Mouse (Mus musculus) forebrain, embryonic 10.5 days (tissue): ENCODE data around the gene Arid4b. TPM values are rescaled to one million over a fixed set of nuclear protein-coding genes. Genes with fewer than 3 reads are reported as not detected.
A peak's percentile ranks its signal among the peaks of the same experiment; 100 is the strongest.

ENCODE experiments used
- DNase-seq: peaks from one replicate; pipeline ENCODE4 v3.0.0-alpha.2; 2017; ENCODE audit warnings: low spot score; ENCODE audit errors: extremely low spot score
- H3K27ac ChIP-seq: fragments of 300-500 bp; sonication (generic); 2 replicates; pipeline ENCODE4 v1.5.1; 2016; ENCODE audit warnings: mild to moderate bottlenecking
- H3K27me3 ChIP-seq: fragments of 300-500 bp; sonication (generic); 2 replicates; pipeline ENCODE4 v1.6.1; 2016; ENCODE audit warnings: mild to moderate bottlenecking; ENCODE audit not compliant: poor library complexity, severe bottlenecking
- H3K36me3 ChIP-seq: fragments of 300-500 bp; sonication (generic); replicated peaks from 2 replicates; pipeline ENCODE4 v1.6.1; 2016; ENCODE audit warnings: mild to moderate bottlenecking, moderate library complexity
- H3K4me1 ChIP-seq: fragments of 300-500 bp; sonication (generic); 2 replicates; pipeline ENCODE4 v1.6.1; 2016
- H3K4me3 ChIP-seq: fragments of 300-500 bp; sonication (generic); 2 replicates; pipeline ENCODE4 v1.5.1; 2016; ENCODE audit warnings: mild to moderate bottlenecking, moderate library complexity
- H3K9me3 ChIP-seq: fragments of 300-500 bp; sonication (generic); 2 replicates; pipeline ENCODE4 v1.6.1; 2016; ENCODE audit warnings: mild to moderate bottlenecking, moderate library complexity
- WGBS: fragments of 180-500 bp; shearing (Covaris S2); methylation state at CpG from one replicate; pipeline ENCODE4 v1.1.7; 2016; 5-methylcytosine and 5-hydroxymethylcytosine counted together
- polyA plus RNA-seq: library from polyadenylated mRNA; unstranded; fragments of >200 nt; fragmentation: Nextera tagmentation; extraction: Ambion mirVana; gene quantifications from 2 replicates; pipeline ENCODE4 v1.2.1, GENCODE M21; 2016

Gene Arid4b
- polyA plus RNA-seq, 1 experiment from 2014 or later = 67.2 TPM

DNA sequence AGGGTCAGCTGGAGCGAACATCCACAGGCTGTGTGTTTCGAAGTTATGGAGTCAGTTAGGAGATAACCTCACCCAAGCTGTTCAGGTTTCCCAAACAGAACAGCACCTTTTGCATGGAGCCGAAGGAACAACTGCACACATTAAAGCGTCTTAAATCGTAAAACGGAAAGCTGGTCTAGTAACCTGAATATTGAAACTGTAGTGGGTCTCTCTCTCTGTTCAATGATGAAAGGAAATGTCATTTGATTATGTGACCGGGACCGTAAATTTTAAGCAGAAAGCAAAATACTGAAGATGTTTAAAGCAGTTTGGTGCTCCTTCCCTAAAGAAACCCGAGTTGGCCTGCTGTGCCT, 2.0 kb downstream of the Arid4b start:
- H3K27me3 ChIP-seq = no peaks in the 10 kb centered on the region
- H3K27ac ChIP-seq = peak overlapping the region; percentile 97
- 42% methylated on average over 9 of the region's 9 CpGs for WGBS
- H3K9me3 ChIP-seq = no peaks in the 10 kb centered on the region
- peak overlapping the region; percentile 99 for H3K4me3 ChIP-seq
- H3K4me1 ChIP-seq = peaks cover 28% of the 10 kb centered on the region
- H3K36me3 ChIP-seq = peaks cover 49% of the 10 kb centered on the region
- no peak for DNase-seq

DNA sequence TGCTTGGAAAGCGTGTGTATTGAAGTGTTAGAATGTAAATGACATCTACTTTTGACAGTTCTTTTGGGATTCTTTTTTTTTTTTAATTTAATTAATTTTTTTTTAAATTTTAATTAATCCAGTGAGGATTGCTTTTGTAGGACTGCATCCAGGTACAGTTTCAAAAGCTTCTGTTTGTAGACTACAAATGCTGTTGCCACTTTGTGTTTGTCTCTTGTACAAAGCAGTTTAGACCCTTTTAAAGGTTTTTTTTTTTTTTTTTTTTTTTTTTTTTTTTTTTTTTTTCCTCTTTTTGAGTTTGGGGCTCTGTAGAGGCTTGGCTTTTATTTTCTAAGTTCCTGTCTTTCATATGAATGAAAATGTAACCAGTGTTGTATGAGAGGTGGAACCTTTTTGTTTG, 2.7 kb downstream of the Arid4b start:
- H3K27ac ChIP-seq = no peak overlapping the region
- peaks cover 42% of the 10 kb centered on the region for H3K36me3 ChIP-seq
- no peaks in the 10 kb centered on the region for H3K27me3 ChIP-seq
- H3K4me3 ChIP-seq = peak overlapping the region; percentile 99; the same call in 1 of the 2 replicates
- no peak for DNase-seq
- peaks cover 28% of the 10 kb centered on the region for H3K4me1 ChIP-seq
- WGBS = 88% methylated on average over 1 of the region's 1 CpGs
- no peaks in the 10 kb centered on the region for H3K9me3 ChIP-seq

DNA sequence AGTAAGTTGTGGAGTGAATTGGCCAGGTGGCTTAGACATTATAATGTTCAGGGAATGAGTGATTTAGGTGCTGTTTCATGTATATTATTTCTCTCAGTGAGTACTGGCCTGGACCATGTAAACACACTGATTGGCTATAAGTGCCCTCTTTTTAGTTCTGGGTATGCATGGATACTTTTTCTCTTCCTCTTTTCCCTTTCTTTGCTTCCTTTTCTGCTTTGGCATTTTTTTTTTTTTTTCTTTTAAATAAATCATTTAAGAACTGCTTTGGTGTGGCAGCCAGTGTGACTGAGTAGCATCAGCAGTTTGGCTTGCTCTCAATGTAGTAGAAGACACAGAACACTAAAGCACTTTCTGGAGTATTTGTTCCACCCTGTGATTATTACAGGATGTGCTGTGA, 5.0 kb downstream of the Arid4b start:
- H3K27ac ChIP-seq = no peak overlapping the region
- no peaks in the 10 kb centered on the region for H3K9me3 ChIP-seq
- peaks cover 60% of the 10 kb centered on the region for H3K36me3 ChIP-seq

GRCm38 (mm10) chr13:14069291-14069690, 6.3 kb downstream of the Arid4b start:
- H3K36me3 ChIP-seq = peaks cover 64% of the 10 kb centered on the region
- WGBS = 86% methylated on average over 1 of the region's 1 CpGs
- no peak for DNase-seq
- no peak overlapping the region for H3K4me3 ChIP-seq
- H3K27ac ChIP-seq = no peak overlapping the region
- peaks cover 18% of the 10 kb centered on the region for H3K4me1 ChIP-seq
- no peaks in the 10 kb centered on the region for H3K27me3 ChIP-seq
- no peaks in the 10 kb centered on the region for H3K9me3 ChIP-seq

More for the DNA sequence above, 5.0 kb downstream of the Arid4b start:
- Histone ChIP-seq H3K27me3 (no peaks in the 10 kb centered on the region), H3K4me3 (no peak overlapping the region), H3K4me1 (peaks cover 18% of the 10 kb centered on the region)
- no peak for DNase-seq

GRCm38 (mm10) chr13:14074371-14074770, 11.3 kb downstream of the Arid4b start:
- H3K36me3 ChIP-seq = peaks cover 53% of the 10 kb centered on the region
- H3K27ac ChIP-seq = no peak overlapping the region
- no peaks in the 10 kb centered on the region for H3K27me3 ChIP-seq
- no peak for DNase-seq
- H3K4me3 ChIP-seq = no peak overlapping the region
- H3K9me3 ChIP-seq = peaks cover 13% of the 10 kb centered on the region; the same call in 1 of the 2 replicates
- no peaks in the 10 kb centered on the region for H3K4me1 ChIP-seq
- WGBS = 100% methylated on average over 1 of the region's 1 CpGs

- Histone ChIP-seq H3K27ac (no peak overlapping the region), H3K27me3 (no peaks in the 10 kb centered on the region), H3K36me3 (peaks cover 55% of the 10 kb centered on the region), H3K9me3 (peaks cover 22% of the 10 kb centered on the region; the same call in 1 of the 2 replicates), H3K4me3 (no peak overlapping the region), H3K4me1 (no peaks in the 10 kb centered on the region)
- 88% methylated on average over 1 of the region's 1 CpGs for WGBS
- no peak for DNase-seq
Observed at GRCm38 (mm10) chr13:14075326-14075725, 12.3 kb downstream of the Arid4b start.

DNA sequence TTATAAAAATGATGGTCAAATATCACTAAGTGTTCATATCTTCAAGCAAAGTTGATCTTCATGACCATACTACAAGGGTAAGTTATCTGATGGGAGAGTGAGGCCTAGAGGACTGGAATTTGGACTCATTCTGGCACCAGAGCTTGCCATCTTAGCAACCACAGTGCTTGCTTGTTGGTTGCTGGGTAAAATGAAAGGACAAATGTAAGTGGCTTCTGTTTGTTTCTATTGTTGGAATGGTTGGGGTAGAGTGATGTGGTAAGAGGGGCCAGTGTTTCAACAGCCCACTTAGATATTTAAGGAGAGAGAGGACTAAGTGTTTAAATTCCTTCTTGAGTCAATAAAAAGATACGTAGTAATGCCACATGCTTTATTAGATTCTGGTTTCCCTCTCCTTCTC, 25.6 kb downstream of the Arid4b start:
- 100% methylated on average over 1 of the region's 1 CpGs for WGBS
- no peak overlapping the region for H3K4me3 ChIP-seq
- DNase-seq = no peak
- H3K27me3 ChIP-seq = no peaks in the 10 kb centered on the region
- H3K4me1 ChIP-seq = no peaks in the 10 kb centered on the region
- H3K36me3 ChIP-seq = peaks cover 36% of the 10 kb centered on the region
- no peak overlapping the region for H3K27ac ChIP-seq
- H3K9me3 ChIP-seq = peaks cover 15% of the 10 kb centered on the region; the same call in 1 of the 2 replicates

- 82% methylated on average over 1 of the region's 1 CpGs for WGBS
- Histone ChIP-seq H3K4me1 (no peaks in the 10 kb centered on the region), H3K9me3 (no peaks in the 10 kb centered on the region), H3K4me3 (no peak overlapping the region), H3K36me3 (no peaks in the 10 kb centered on the region), H3K27me3 (no peaks in the 10 kb centered on the region), H3K27ac (no peak overlapping the region)
- DNase-seq = no peak
Observed at GRCm38 (mm10) chr13:14103026-14103425, 40.0 kb downstream of the Arid4b start.

GRCm38 (mm10) chr13:14110154-14110873, 47.3 kb downstream of the Arid4b start:
- Histone ChIP-seq H3K36me3 (no peaks in the 10 kb centered on the region), H3K27ac (no peak overlapping the region), H3K27me3 (no peaks in the 10 kb centered on the region), H3K4me3 (no peak overlapping the region), H3K9me3 (no peaks in the 10 kb centered on the region), H3K4me1 (peaks cover 20% of the 10 kb centered on the region)
- 95% methylated on average over 2 of the region's 2 CpGs for WGBS
- no peak for DNase-seq

- Histone ChIP-seq H3K27ac (no peak overlapping the region), H3K27me3 (no peaks in the 10 kb centered on the region), H3K4me3 (no peak overlapping the region), H3K36me3 (no peaks in the 10 kb centered on the region), H3K9me3 (no peaks in the 10 kb centered on the region), H3K4me1 (peaks cover 20% of the 10 kb centered on the region)
- DNase-seq = no peak
- WGBS = 76% methylated on average over 1 of the region's 1 CpGs
Observed at GRCm38 (mm10) chr13:14111146-14111545, 48.1 kb downstream of the Arid4b start.

GRCm38 (mm10) chr13:14113746-14114528, 50.9 kb downstream of the Arid4b start:
- Histone ChIP-seq H3K4me1 (peaks cover 20% of the 10 kb centered on the region), H3K27ac (no peak overlapping the region), H3K36me3 (no peaks in the 10 kb centered on the region), H3K9me3 (no peaks in the 10 kb centered on the region), H3K27me3 (no peaks in the 10 kb centered on the region), H3K4me3 (no peak overlapping the region)
- WGBS = 84% methylated on average over 4 of the region's 4 CpGs
- DNase-seq = no peak

GRCm38 (mm10) chr13:14115805-14116204, 52.8 kb downstream of the Arid4b start:
- Histone ChIP-seq H3K4me1 (peaks cover 20% of the 10 kb centered on the region), H3K27ac (no peak overlapping the region), H3K4me3 (no peak overlapping the region), H3K27me3 (no peaks in the 10 kb centered on the region), H3K9me3 (no peaks in the 10 kb centered on the region), H3K36me3 (peaks cover 5% of the 10 kb centered on the region; the same call in 1 of the 2 replicates)
- 89% methylated on average over 2 of the region's 2 CpGs for WGBS
- no peak for DNase-seq

- H3K9me3 ChIP-seq = no peaks in the 10 kb centered on the region
- H3K4me3 ChIP-seq = no peak overlapping the region
- H3K36me3 ChIP-seq = peaks cover 71% of the 10 kb centered on the region
- H3K4me1 ChIP-seq = no peaks in the 10 kb centered on the region
- H3K27ac ChIP-seq = no peak overlapping the region
- no peak for DNase-seq
- WGBS = 89% methylated on average over 1 of the region's 1 CpGs
- H3K27me3 ChIP-seq = no peaks in the 10 kb centered on the region
Observed at GRCm38 (mm10) chr13:14131651-14132050, 68.6 kb downstream of the Arid4b start.
